Mouse (Mus musculus) adrenal gland, adult (tissue): ENCODE results near the gene D16Ertd472e.
A peak's percentile ranks its signal among the peaks of the same experiment; 100 is the strongest.
"Not testable (repeated sequence)": the region's sequence is repeated elsewhere in the genome, so short reads cannot be mapped to it uniquely, and the experiment has no call there.

Source experiments
- DNase-seq, 2 experiments: peaks; one replicate each; pipeline ENCODE4 v3.0.0; 2022 to 2023; ENCODE audit warnings: low spot score in 1 of 2; ENCODE audit not compliant: inconsistent age in 2 of 2

The D16Ertd472e gene

GRCm38 (mm10) chr16:78573016-78573415 lies 3.5 kb downstream of the D16Ertd472e start:
- no peak for DNase-seq

DNA sequence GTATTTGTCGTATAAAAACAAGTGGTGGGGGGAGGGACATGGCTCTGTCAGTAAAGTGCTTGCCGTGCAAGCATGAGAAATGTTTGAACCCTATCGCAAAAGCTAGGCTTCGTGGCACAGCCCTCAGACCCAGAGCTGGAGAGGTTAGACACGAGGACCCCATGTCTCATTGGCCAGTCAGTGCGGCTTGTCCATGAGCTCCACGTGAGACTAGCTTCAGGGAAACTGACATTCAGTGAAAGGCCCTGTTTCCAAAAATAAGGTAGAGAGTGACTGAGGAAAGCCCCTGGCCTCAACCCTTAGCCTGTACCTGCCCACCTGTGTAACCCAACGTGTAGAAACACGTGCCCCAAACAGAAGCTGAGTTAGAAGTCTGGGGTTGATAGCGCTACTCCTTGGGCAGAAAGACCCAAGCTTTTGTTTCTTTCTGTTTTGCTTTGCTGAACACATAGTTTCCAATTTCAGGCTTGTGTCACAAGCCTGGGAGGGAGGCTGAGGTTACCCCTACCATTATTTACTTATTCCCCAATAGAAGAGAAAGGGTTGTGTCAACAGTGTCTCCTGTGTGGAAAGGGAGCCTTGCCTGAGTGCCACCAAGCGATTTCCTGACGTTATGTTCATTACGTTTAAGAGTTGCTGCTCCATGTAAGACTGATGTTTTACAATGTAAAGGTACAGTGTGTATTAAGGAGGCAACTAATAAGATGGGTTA lies 12.2 kb downstream of the D16Ertd472e start:
- no peak for DNase-seq

DNA sequence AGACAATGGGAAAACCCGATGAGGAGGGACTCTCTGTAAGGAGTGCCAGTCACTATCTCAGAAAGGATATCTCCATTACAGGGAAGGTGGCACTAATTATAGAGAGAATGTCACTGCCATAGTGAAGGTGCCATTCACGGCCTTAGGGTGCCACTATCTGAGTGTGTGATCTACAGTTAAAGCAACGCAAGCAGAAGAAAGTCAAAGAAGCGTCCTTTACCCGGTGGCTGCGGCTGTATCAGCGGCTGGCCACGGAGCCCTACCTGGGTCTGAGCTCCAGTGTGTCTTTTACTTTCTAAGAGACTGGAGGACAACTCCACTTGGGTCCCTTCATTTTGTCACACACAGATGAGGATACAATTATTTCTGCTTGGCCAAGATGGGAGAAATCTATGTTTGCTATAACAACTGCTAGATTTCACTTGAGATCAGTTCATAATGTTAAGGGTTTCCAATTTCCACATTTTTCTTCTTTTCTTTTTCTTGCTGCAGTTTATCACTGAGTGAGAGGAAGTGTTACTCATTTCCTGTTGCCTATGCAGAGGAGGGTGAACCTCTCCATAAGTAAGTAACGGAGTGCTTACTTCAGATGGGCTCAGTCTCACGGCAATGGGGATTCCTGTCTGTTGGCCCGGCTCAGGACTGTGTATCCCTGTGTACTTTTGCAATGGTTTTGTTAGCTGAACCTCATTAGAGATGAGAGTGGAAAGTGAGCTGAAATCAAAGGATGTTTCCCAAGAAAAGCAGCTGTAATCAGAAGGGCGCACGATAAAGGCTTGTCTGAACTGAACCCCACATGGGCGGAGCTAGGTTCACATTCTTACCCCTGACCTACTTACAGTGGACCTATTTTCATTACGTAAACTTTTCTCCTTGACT lies 13.2 kb downstream of the D16Ertd472e start:
- peak; percentile 38 to 82 for DNase-seq

DNA sequence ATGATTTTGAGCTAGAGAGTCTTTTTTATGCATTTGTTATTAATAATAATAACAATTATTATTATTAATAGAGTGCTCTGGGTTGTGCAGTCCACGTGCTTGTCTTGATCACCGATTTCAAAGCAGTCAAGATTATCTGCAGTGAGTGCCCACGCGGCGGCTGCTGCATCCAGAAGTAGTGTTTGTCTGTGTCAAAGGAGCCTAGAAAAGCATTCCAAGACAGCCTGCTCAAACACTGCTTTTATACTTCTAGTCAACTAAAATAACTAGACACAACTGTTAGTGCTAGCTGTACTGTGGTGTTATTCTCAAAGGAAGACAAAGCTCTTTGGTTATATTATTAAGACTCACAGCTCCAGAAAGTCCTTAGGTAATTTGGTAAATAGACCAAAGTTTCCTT lies 15.9 kb downstream of the D16Ertd472e start:
- no peak for DNase-seq

DNA sequence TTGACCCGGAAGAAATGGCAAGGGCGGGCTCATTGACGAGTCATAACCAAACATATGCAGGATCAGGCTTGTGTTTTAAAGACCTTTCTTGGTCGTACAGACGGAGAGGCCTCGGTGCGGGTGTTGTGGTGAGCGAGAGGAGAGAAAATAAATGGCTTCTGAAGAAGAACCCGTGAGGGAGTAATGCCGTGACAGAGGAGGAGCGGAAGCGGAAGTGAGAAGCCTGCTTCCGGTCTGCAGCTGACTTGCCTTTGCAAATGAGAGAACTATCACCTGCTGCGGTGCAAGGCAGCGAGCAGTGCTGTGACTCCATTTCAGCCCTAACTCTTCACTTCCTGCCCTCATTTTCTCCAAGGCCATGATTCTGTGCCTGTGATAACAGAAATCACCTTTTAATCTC lies 16.4 kb downstream of the D16Ertd472e start:
- DNase-seq: no peak

DNA sequence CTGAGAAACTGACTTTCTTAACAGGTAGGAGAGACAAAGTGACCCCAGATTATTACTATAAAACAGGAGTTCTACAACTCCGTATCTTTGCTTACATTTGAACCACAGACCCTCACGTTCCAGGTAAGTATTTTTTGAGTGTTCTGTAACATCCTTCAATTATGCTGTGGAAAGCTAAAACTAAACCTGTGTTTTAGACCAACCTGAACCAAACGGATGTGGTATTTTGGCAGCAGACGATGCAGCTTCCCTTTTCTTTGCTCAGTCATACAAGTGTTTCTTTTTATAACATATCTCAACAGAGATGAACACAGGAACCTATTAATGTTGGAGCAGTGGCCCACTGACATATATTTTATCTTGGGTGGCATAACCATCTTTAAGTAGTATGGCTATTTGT lies 18.9 kb downstream of the D16Ertd472e start:
- no peak for DNase-seq

DNA sequence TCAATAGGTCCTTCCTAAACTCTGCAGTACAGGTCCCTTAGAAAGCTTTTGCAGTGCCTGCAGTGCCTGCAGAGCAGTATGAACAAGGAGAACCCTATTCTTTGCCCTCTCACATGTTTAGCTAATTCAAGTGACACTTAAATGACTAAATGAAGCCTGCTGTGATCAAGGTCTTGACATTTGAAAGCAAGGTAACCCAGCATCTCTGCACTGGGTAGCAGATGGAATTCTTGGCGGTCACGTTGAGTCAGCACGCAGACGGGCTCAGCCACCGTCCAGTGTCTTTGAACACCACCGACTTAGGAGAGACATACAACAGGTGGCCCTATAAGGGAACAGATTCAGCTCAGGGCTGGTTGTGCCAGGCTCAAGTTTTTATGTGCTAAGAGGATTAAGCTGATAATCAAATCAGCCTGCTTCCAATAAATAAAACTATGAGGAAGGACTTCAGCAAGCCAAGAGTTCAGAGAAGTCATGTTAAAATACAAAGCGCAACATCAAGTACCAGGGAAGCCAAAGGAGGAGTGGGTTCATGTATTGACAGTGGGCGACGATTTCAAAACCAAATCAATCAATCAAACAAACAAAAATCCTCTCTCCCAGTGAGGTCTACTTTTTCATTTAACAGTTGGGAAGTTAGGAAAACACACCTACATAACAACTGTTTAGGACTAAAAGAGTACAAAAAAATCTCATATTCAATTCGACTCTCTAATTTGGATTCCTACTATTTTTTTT lies 21.4 kb downstream of the D16Ertd472e start:
- DNase-seq: peak; percentile 80 to 90

DNA sequence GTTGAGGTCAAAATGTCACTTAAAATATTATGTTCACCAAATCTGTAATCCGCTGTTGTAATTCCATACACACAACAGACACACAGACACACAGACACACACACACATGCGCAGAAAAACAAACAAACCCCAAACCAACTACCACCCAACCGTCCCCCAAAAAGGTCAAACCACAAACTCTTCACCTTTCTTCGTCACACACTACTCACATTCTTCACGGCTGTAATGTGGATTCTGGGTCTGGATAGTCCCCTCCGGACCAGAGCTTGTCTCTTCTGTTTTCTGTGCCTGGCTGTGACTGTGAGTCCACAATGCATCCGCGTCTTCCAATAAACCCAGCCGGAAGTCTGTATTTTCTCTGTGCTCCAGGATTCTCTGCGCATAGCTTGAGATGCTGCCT lies 29.1 kb downstream of the D16Ertd472e start:
- no peak for DNase-seq

- DNase-seq: no peak
These were observed 30.0 kb downstream of the D16Ertd472e start for GRCm38 (mm10) chr16:78546529-78546928.

DNA sequence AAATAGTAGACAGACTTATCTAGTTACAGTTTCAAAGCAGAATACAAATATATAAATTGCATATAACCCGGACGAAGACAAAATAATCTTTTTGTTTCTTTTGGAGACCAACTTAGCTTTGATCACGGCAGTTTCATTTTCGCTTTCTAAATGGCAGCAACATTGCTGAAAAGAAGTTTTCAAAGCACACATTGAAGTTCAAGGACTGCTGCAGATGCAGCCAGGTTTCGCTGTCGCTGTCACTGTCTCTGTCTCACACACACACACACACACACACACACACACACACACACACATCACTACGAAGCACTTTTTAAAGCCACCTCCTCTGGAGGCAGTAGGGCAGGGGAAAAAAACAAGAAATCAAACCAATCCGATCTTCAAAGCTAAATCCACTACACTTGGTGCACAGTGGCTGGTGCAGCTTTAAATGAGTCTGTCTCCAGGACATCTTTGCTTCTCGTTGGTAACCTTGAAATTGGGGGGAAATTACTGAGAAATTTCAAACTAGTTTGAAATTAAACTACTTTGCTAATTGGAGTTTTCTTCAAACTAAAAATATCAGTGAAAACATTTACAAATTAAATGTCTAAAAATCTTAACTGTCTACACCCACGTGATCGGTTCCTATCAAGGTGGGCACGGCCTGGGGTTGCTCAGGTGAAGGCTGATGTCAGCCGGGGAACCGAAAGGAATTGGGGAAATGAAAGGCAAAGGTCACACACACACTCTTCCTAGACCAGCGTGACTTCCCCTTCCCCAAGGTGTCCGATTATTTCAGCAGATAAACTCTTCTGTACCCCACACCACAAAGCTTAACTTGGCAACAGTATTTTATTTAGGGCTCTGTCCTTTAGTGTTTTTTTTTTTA lies 35.9 kb downstream of the D16Ertd472e start:
- peak; percentile 54 to 80 for DNase-seq

DNA sequence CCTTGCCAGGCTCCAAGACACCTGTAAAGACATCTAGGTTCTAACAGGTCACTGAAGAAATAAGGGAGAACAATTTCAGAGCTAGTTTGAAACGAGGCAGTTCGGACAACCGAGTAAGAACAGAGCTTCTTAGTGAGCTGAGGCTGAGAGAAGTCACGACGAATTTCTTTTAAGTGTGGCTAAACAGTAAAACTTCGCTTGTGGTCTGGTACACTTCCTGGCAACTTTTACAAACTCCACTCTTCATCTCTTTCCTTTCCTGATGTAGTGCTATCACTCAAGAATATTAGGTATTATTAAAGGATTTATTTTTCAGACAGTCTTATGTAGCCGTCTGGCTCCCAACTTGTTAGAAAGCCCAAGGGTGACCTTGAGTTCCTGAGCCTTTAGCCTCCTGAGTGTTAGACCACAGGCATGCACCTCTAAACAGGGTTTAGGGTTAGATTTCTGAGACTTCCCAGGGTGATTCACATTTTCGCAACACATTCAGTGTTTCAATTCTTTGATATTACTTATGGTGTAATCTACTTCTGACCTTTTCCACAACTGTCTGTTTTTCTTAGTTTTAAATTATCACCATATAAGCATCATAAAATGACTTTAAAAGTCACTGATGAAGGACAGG lies 38.6 kb downstream of the D16Ertd472e start:
- DNase-seq: no peak

DNA sequence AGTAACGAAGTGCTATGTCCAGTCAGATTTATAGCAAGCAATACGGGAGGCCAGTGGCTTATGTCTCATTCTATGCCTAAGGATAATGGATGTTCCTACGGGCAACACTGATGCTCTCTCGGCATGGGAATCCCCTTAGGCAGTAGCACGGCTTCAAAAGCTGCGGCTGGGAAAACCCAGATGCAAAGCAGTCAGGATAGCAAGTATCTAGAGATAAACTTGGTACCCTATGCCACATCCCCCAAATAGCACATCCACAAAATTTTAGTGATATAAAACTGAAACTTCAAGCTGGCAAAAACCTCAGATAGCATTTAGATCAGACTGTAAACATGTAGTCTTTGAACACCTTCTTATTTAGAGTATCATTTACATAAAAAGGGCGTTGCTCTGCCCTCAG lies 39.2 kb downstream of the D16Ertd472e start:
- no peak for DNase-seq

GRCm38 (mm10) chr16:78534468-78534867 lies 42.0 kb downstream of the D16Ertd472e start:
- DNase-seq: no peak

- no peak for DNase-seq
These were observed 44.4 kb downstream of the D16Ertd472e start for GRCm38 (mm10) chr16:78531957-78532605.

GRCm38 (mm10) chr16:78522974-78523373 lies 53.5 kb downstream of the D16Ertd472e start:
- DNase-seq: no peak

GRCm38 (mm10) chr16:78518697-78519096 lies 57.8 kb downstream of the D16Ertd472e start:
- no peak for DNase-seq

GRCm38 (mm10) chr16:78517171-78517570 lies 59.3 kb downstream of the D16Ertd472e start:
- no peak for DNase-seq

DNA sequence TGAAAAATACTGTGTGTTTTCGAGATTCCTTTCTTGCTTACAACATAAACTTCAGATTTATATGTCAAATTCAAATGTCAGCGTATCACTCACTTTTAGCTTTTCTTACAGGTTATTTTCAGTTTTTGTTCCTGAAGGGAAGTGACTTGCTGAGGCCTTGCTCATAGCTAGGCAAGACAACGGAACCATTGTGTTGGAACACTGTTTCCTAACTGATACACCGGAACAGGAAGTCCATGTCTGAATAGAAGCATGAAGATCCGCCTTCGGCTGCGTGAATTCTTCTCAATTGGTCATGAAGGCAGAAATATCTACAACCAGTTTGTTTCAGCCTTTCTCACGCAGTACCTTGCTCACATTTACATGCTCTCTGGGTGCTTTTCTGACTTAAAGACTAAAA lies 65.0 kb downstream of the D16Ertd472e start:
- DNase-seq: no peak

- DNase-seq: no peak
These were observed 74.0 kb downstream of the D16Ertd472e start for GRCm38 (mm10) chr16:78502492-78502891.

- DNase-seq: not testable (repeated sequence)
These were observed 83.8 kb downstream of the D16Ertd472e start for GRCm38 (mm10) chr16:78492696-78493095.
